Mouse (Mus musculus) E14TG2a.4 (cell line): Measurements from ENCODE around the gene Tcp10b.

ENCODE experiments used
- CTCF ChIP-seq: conservative IDR thresholded peaks from 2 replicates; pipeline ENCODE4 v1.5.1; 2014; ENCODE audit warnings: low read length
- NANOG ChIP-seq: IDR thresholded peaks from 2 replicates; pipeline ENCODE4 v1.6.1; 2014; ENCODE audit warnings: borderline replicate concordance, low read length, mixed read lengths

GRCm38 (mm10) chr17:13013316-13013715 is 47.6 kb upstream of the Tcp10b start:
- TF ChIP-seq CTCF = no peak
- TF ChIP-seq NANOG = no peak
